Mouse (Mus musculus) urinary bladder, postnatal 25 days (tissue): ENCODE data around the gene Itgb1bp1.

Experiments used
- DNase-seq: peaks from one replicate; pipeline ENCODE4 v3.0.0; 2022; ENCODE audit warnings: low spot score

Itgb1bp1 gene

DNA sequence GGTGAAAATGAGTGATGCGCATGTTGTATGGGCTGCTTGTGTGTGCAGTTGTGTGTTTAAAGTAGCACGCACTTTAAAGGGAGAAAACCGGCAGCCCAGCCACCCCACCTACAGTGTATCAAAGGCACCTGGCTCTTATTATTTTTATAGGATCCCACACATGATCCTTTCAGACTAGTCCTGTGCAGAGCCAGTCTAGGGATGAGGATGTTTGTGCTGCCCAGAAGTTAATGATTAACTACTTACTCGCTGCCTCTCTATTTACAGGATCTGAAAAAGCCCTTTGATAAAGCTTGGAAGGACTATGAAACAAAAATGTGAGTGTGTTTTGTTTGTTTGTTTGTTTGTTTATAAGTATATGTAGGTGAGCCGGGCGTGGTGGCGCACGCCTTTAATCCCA lies 85.5 kb downstream of the Itgb1bp1 start:
- no peak for DNase-seq

DNA sequence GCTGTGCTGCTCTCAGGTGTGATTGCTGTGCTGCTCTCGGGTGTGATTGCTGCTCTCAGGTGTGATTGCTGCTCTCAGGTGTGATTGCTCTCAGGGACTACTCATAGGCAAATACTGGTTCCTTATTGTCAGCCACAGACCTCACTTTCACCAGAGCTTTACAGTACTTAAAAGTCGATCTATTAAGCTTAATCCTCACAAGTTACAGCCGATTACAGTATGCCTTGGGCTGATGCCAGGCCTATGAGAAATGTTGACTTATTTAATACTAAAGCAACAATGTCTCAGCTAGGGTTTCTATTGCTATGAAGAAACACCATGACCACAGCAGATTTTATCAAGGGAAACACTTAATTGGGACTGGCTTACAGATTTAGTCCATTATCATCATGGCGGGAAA lies 89.7 kb downstream of the Itgb1bp1 start:
- DNase-seq = no peak

DNA sequence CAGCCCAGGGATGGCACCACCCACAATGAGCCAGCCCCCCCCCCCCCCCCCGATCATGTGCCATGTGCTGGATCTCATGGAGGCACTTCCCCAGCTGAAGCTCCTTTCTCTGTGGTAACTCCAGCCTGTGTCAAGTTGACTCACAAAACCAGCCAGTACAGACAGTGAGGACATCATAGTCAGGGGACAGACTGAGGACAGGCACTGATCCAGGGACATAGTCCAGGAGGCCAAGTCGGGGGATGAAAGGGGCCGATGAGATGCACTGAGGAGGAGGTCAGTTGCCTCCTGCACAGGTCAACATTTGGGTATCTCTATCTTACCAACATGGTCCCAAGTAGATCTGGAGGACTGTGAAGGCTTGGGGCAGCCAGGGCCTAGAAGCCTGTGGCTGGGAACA lies 90.6 kb downstream of the Itgb1bp1 start:
- DNase-seq = no peak

DNA sequence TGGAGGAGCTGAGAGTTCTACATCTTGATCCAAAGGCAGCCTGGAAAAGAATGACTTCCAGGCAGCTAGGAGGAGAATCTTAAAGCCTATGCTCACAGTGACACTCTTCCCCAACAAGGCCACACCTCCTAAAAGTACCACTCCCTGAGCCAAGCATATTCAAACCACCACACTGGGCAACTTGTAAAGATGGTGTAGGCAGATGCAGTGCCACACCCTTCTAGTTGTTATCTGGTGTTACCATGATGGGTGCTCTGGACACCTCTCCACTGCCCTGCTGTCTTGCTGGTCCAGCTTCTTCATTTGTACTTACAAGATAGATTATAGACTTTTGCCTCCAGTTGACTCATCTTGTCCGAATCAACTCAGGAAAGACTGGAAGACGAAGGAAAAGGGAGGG lies 94.5 kb downstream of the Itgb1bp1 start:
- DNase-seq = no peak
